Mouse (Mus musculus) CH12.LX (cell line): ENCODE data around the gene Prkca. TPM values are rescaled to one million over a fixed set of nuclear protein-coding genes. Genes with fewer than 3 reads are reported as not detected.

Source experiments
- DNase-seq: peaks from one replicate; pipeline ENCODE4 v3.0.0-alpha.2; 2013; ENCODE audit errors: extremely low read depth
- H3K27ac ChIP-seq: 2 replicates; pipeline ENCODE4 v1.5.1; 2012; ENCODE audit warnings: low read depth, mild to moderate bottlenecking, control low read depth, moderate library complexity; ENCODE audit not compliant: insufficient read depth
- H3K27me3 ChIP-seq: replicated peaks from 2 replicates; pipeline ENCODE3; 2012; ENCODE audit warnings: inconsistent platforms
- H3K36me3 ChIP-seq, 2 experiments: replicated peaks in 1 of 2; 2 replicates each; pipeline versions ENCODE3 to v1.6.1; 2012; ENCODE audit warnings: inconsistent platforms in 1 of 2, low read length in 1 of 2, mild to moderate bottlenecking in 1 of 2, mixed read lengths in 1 of 2, moderate library complexity in 1 of 2; ENCODE audit not compliant: control insufficient read depth in 1 of 2, insufficient read depth in 1 of 2
- H3K4me1 ChIP-seq, 2 experiments: 2 replicates each; pipeline ENCODE4 v1.6.1; 2012; ENCODE audit warnings: inconsistent platforms in 1 of 2, moderate library complexity in 1 of 2; ENCODE audit not compliant: insufficient read depth in 2 of 2, control insufficient read depth in 1 of 2
- H3K4me2 ChIP-seq: 2 replicates; pipeline ENCODE4 v1.6.1; 2012; ENCODE audit warnings: low read depth, mild to moderate bottlenecking, control low read depth; ENCODE audit not compliant: poor library complexity, insufficient read depth, severe bottlenecking
- H3K4me3 ChIP-seq, 3 experiments: fragments of 150-350 bp in 1 of 3; sonication (generic) in 1 of 3; replicated peaks in 1 of 3; 2 replicates each; pipeline versions ENCODE3 to v1.5.1; 2011 to 2012; ENCODE audit warnings: low read depth in 2 of 3, low read length in 2 of 3, mild to moderate bottlenecking in 2 of 3, moderate library complexity in 2 of 3, control low read depth in 1 of 3, improper control_type of control experiment in 1 of 3, inconsistent platforms in 1 of 3, mixed read lengths in 1 of 3; ENCODE audit not compliant: poor library complexity in 1 of 3
- H3K79me2 ChIP-seq: replicated peaks from 2 replicates; pipeline ENCODE4 v1.6.1; 2012; ENCODE audit warnings: mild to moderate bottlenecking, moderate library complexity; ENCODE audit not compliant: control insufficient read depth, poor library complexity, insufficient read depth, severe bottlenecking; ENCODE audit errors: extremely low read depth
- H3K9ac ChIP-seq: 2 replicates; pipeline ENCODE4 v1.6.1; 2012; ENCODE audit warnings: low read depth, mild to moderate bottlenecking, control low read depth, moderate library complexity; ENCODE audit not compliant: insufficient read depth
- H3K9me3 ChIP-seq: replicated peaks from 2 replicates; pipeline ENCODE3; 2012; ENCODE audit warnings: low read length, inconsistent platforms, mixed read lengths
- BHLHE40 ChIP-seq: IDR thresholded peaks from 2 replicates; pipeline ENCODE4 v1.6.1; 2011; ENCODE audit warnings: mild to moderate bottlenecking, low read depth, low read length, improper control_type of control experiment
- CHD1 ChIP-seq: IDR thresholded peaks from 2 replicates; pipeline ENCODE4 v1.6.1; 2012; ENCODE audit warnings: low read depth, low read length, improper control_type of control experiment, inconsistent platforms
- CTCF ChIP-seq, 2 experiments: IDR thresholded peaks in 1 of 2; conservative IDR thresholded peaks in 1 of 2; 2 replicates each; pipeline ENCODE4 v1.5.1; 2011 to 2012; ENCODE audit warnings: low read depth in 2 of 2, low read length in 2 of 2, improper control_type of control experiment in 1 of 2, inconsistent platforms in 1 of 2, mild to moderate bottlenecking in 1 of 2, moderate library complexity in 1 of 2
- E2F4 ChIP-seq: IDR thresholded peaks from 2 replicates; pipeline ENCODE4 v1.6.1; 2011; ENCODE audit warnings: low read depth, low read length, improper control_type of control experiment; ENCODE audit not compliant: insufficient replicate concordance
- ELF1 ChIP-seq: IDR thresholded peaks from 2 replicates; pipeline ENCODE4 v1.6.1; 2014; ENCODE audit warnings: low read depth, mild to moderate bottlenecking, inconsistent platforms, low read length, improper control_type of control experiment
- IRF4 ChIP-seq: IDR thresholded peaks from 2 replicates; pipeline ENCODE4 v1.6.1; 2014; ENCODE audit warnings: low read depth, mild to moderate bottlenecking, inconsistent platforms, low read length, improper control_type of control experiment
- JUND ChIP-seq: conservative IDR thresholded peaks from 2 replicates; pipeline ENCODE4 v1.6.1; 2011; ENCODE audit warnings: low read depth, low read length, improper control_type of control experiment
- KAT2A ChIP-seq: IDR thresholded peaks from 2 replicates; pipeline ENCODE4 v1.6.1; 2012; ENCODE audit warnings: low read length, improper control_type of control experiment, inconsistent platforms; ENCODE audit not compliant: insufficient replicate concordance
- MAFK ChIP-seq: IDR thresholded peaks from 2 replicates; pipeline ENCODE4 v1.6.1; 2011; ENCODE audit warnings: low read length, improper control_type of control experiment; ENCODE audit not compliant: insufficient replicate concordance
- MAZ ChIP-seq: IDR thresholded peaks from 2 replicates; pipeline ENCODE4 v1.6.1; 2012; ENCODE audit warnings: low read depth, mild to moderate bottlenecking, inconsistent platforms, low read length, improper control_type of control experiment, moderate library complexity
- MEF2A ChIP-seq: IDR thresholded peaks from 2 replicates; pipeline ENCODE4 v1.6.1; 2014; ENCODE audit warnings: low read depth, mild to moderate bottlenecking, inconsistent platforms, low read length, improper control_type of control experiment, borderline replicate concordance
- MYC ChIP-seq: IDR thresholded peaks from 2 replicates; pipeline ENCODE4 v1.6.1; 2011; ENCODE audit warnings: low read depth, mild to moderate bottlenecking, improper control_type of control experiment, low read length
- POLR2A ChIP-seq: IDR thresholded peaks from 2 replicates; pipeline ENCODE4 v1.6.1; 2011; ENCODE audit warnings: low read depth, mild to moderate bottlenecking, improper control_type of control experiment, low read length
- RCOR1 ChIP-seq: conservative IDR thresholded peaks from 2 replicates; pipeline ENCODE4 v1.6.1; 2012; ENCODE audit warnings: low read depth, mild to moderate bottlenecking, inconsistent platforms, low read length, improper control_type of control experiment
- SMC3 ChIP-seq: IDR thresholded peaks from 2 replicates; pipeline ENCODE4 v1.6.1; 2011; ENCODE audit warnings: low read depth, low read length, improper control_type of control experiment
- USF1 ChIP-seq: IDR thresholded peaks from 2 replicates; pipeline ENCODE4 v1.6.1; 2014; ENCODE audit warnings: low read depth, mild to moderate bottlenecking, inconsistent platforms, low read length, improper control_type of control experiment
- ZC3H11A ChIP-seq: IDR thresholded peaks from 2 replicates; pipeline ENCODE4 v1.6.1; 2012; ENCODE audit warnings: low read depth, mild to moderate bottlenecking, inconsistent platforms, low read length, improper control_type of control experiment
- ZKSCAN1 ChIP-seq: IDR thresholded peaks from 2 replicates; pipeline ENCODE4 v1.6.1; 2012; ENCODE audit warnings: low read depth, inconsistent platforms, low read length, improper control_type of control experiment, borderline replicate concordance
- ZMIZ1 ChIP-seq: IDR thresholded peaks from 2 replicates; pipeline ENCODE4 v1.6.1; 2012; ENCODE audit warnings: low read depth, mild to moderate bottlenecking, inconsistent platforms, low read length, improper control_type of control experiment
- ZNF384 ChIP-seq: IDR thresholded peaks from 2 replicates; pipeline ENCODE4 v1.6.1; 2012; ENCODE audit warnings: low read depth, low read length, improper control_type of control experiment, inconsistent platforms
- dilution Hi-C: fragments of 300-500 bp; cut with MboI; formaldehyde crosslinking; loops from 2 replicates; pipeline ENCODE4 v1.14.3; 2020; ENCODE audit warnings: low sequenced_read_pairs; ENCODE audit not compliant: extremely low pct_unique_long_range_greater_than_20kb, extremely low pct_ligation_motif_present
- in situ Hi-C: fragments of 300-500 bp; cut with MboI; formaldehyde crosslinking; loops from 3 replicates; pipeline ENCODE4 v1.14.3; 2019; ENCODE audit warnings: low sequenced_read_pairs, low pct_ligation_motif_present, low pct_unique_long_range_greater_than_20kb, mixed read lengths
- polyA plus RNA-seq: library from polyadenylated mRNA; unstranded; fragments of >175 nt; gene quantifications from 2 replicates; pipeline ENCODE4 v1.2.1, GENCODE M21; 2012; ENCODE audit warnings: low read depth; ENCODE audit not compliant: insufficient read length
- total RNA-seq, 2 experiments: library from RNA; depleted of rRNA; stranded (reverse); fragments of 300-350 nt in 1 of 2; fragments of >200 nt in 1 of 2; gene quantifications; 2 replicates each; pipeline ENCODE4 v1.2.3; 2012 to 2014

Gene Prkca
- total and polyA plus RNA-seq, 3 experiments = 40.0 to 107 (median 43.7) TPM

GRCm38 (mm10) chr11:108165725-108166124, 178.0 kb downstream of the Prkca start:
- Histone ChIP-seq H3K27ac (no peak overlapping the region), H3K36me3 (peaks cover 2 to 38% of the 10 kb centered on the region in 2 experiments), H3K4me3 (peak overlapping the region in 1 of 3 experiments; percentile 15), H3K9ac (no peak overlapping the region), H3K27me3 (no peaks in the 10 kb centered on the region), H3K9me3 (peaks cover 6% of the 10 kb centered on the region), H3K4me2 (peak overlapping the region; percentile 26; the same call in 1 of the 2 replicates), H3K79me2 (no peaks in the 10 kb centered on the region), H3K4me1 (peaks cover 20 to 83% of the 10 kb centered on the region in 2 experiments)
- TF ChIP-seq JUND (no peak), ZNF384 (no peak), IRF4 (no peak), MEF2A (peak; percentile 82; the same call in 1 of the 2 replicates), CTCF (conservative IDR thresholded peaks at IDR 0.05 in 1 of 2, IDR thresholded peaks at IDR 0.05 in 1 of 2; ENCODE audit: low read depth in 2 of 2, low read length in 2 of 2) (no peak)
- in situ Hi-C loops = no loop called here
- dilution Hi-C loops = no loop called here
- DNase-seq = no peak

- H3K36me3 ChIP-seq = peaks cover 5 to 46% of the 10 kb centered on the region in 2 experiments
- H3K79me2 ChIP-seq = peaks cover 4% of the 10 kb centered on the region; the same call in 1 of the 2 replicates
- dilution Hi-C loops = no loop called here
Measured at GRCm38 (mm10) chr11:108162639-108163038, 181.1 kb downstream of the Prkca start.

GRCm38 (mm10) chr11:108162110-108162509, 181.6 kb downstream of the Prkca start:
- in situ Hi-C loops = no loop called here
- dilution Hi-C loops = no loop called here
- Histone ChIP-seq H3K4me3 (no peak overlapping the region), H3K4me1 (peaks cover 19 to 64% of the 10 kb centered on the region in 2 experiments), H3K9me3 (peaks cover 18% of the 10 kb centered on the region), H3K9ac (no peak overlapping the region), H3K36me3 (peaks cover 5 to 46% of the 10 kb centered on the region in 2 experiments), H3K4me2 (no peak overlapping the region), H3K79me2 (peaks cover 4% of the 10 kb centered on the region; the same call in 1 of the 2 replicates), H3K27me3 (no peaks in the 10 kb centered on the region), H3K27ac (no peak overlapping the region)
- DNase-seq = no peak
- TF ChIP-seq MEF2A (no peak), MYC (no peak), POLR2A (no peak), ELF1 (no peak), RCOR1 (no peak), SMC3 (no peak), BHLHE40 (no peak), KAT2A (no peak), MAZ (no peak), E2F4 (no peak), ZC3H11A (no peak), MAFK (no peak), ZKSCAN1 (no peak), CHD1 (no peak), USF1 (no peak)

More at GRCm38 (mm10) chr11:108162639-108163038, 181.1 kb downstream of the Prkca start:
- no peak overlapping the region for H3K9ac ChIP-seq
- no peak overlapping the region for H3K27ac ChIP-seq
- H3K4me2 ChIP-seq = no peak overlapping the region
- no peak overlapping the region for H3K4me3 ChIP-seq
- peaks cover 18% of the 10 kb centered on the region for H3K9me3 ChIP-seq
- H3K4me1 ChIP-seq = peaks cover 16 to 63% of the 10 kb centered on the region in 2 experiments
- in situ Hi-C loops = no loop called here
- H3K27me3 ChIP-seq = no peaks in the 10 kb centered on the region
- no peak for DNase-seq
- TF ChIP-seq IRF4 (no peak), ZMIZ1 (0 out of 2 replicates have a peak, but pooled peaks have one; percentile 29)
- TF ChIP-seq, all 38 proteins: peak for 1
